Mouse (Mus musculus): ENCODE measurements around the gene Vps54. TPM values are rescaled to one million over a fixed set of nuclear protein-coding genes. Genes with fewer than 3 reads are reported as not detected.
"Not testable (repeated sequence)": the region's sequence is repeated elsewhere in the genome, so short reads cannot be mapped to it uniquely, and the experiment has no call there.

Vps54 gene
- total RNA-seq (2012; rRNA removed) = 14.2 and 16.1 TPM in 2 replicates
- polyA plus RNA-seq (2012; ENCODE audit: insufficient read depth in 1 of 2, insufficient read length in 2 of 2, low read depth in 1 of 2, low replicate concordance in 2 of 2, missing spikeins in 1 of 2) = 10 to 100 TPM in 1 of 2 experiments, not detected in 1; 13.2 TPM

- Histone ChIP-seq H3K9ac (ENCODE audit: control insufficient read depth, low read depth, low read length, poor library complexity, severe bottlenecking) (peak within 1 kb of the TSS; percentile 100), H3K27ac (ENCODE audit: control insufficient read depth, low read depth, low read length) (peak within 1 kb of the TSS; percentile 75), H3K27me3 (ENCODE audit: control insufficient read depth in 1 of 2, insufficient read depth in 2 of 2, low read length in 2 of 2) (no peaks in the 10 kb centered on the region), H3K4me3 (ENCODE audit: control insufficient read depth in 1 of 2, insufficient read depth in 1 of 2, low read depth in 2 of 2, low read length in 2 of 2) (peak within 1 kb of the TSS; percentile 95 to 99), H3K9me3 (replicated peaks; ENCODE audit: insufficient read depth, low read length) (no peaks in the 10 kb centered on the region), H3K79me2 (ENCODE audit: control insufficient read depth, insufficient read depth, low read length, poor library complexity) (peaks cover 40% of the 10 kb centered on the region), H3K36me3 (ENCODE audit: control insufficient read depth in 1 of 2, insufficient read depth in 2 of 2, low read length in 2 of 2) (peaks cover 0 to 31% of the 10 kb centered on the region in 2 experiments; a peak in 2 of 4 replicates), H3K4me1 (ENCODE audit: control insufficient read depth in 1 of 2, insufficient read depth in 2 of 2, low read length in 2 of 2) (peaks cover 10 to 19% of the 10 kb centered on the region in 2 experiments)
- TF ChIP-seq HCFC1 (IDR thresholded peaks at IDR 0.05; ENCODE audit: low read depth, low read length) (0 out of 2 replicates have a peak, but pooled peaks have one; percentile 7), MXI1 (IDR thresholded peaks at IDR 0.05; ENCODE audit: low read depth, low read length) (peak; percentile 17; the same call in 1 of the 2 replicates), RAD21 (IDR thresholded peaks at IDR 0.05; ENCODE audit: low read depth, low read length) (no peak), MAZ (IDR thresholded peaks at IDR 0.05; ENCODE audit: low read depth, low read length) (peak; percentile 65; the same call in 1 of the 2 replicates), UBTF (IDR thresholded peaks at IDR 0.05; ENCODE audit: borderline replicate concordance, insufficient read depth, low read depth, low read length) (peak; percentile 95; the same call in 1 of the 2 replicates), ETS1 (IDR thresholded peaks at IDR 0.05; ENCODE audit: low read depth, low read length) (no peak), NRF1 (IDR thresholded peaks at IDR 0.05; ENCODE audit: insufficient read depth, low read depth, low read length, poor library complexity, severe bottlenecking) (0 out of 2 replicates have a peak, but pooled peaks have one; percentile 8), SIN3A (IDR thresholded peaks at IDR 0.05; ENCODE audit: low read length) (peak; percentile 52), NELFE (IDR thresholded peaks at IDR 0.05; ENCODE audit: low read depth, low read length) (peak; percentile 40; the same call in 1 of the 2 replicates)
- DNase-seq (ENCODE audit: low read depth, low spot score) = peak; percentile 69
Measured at GRCm38 (mm10) chr11:21239021-21239661, at the start of gene Vps54. Vps54 (plus strand) TSS chr11:21239281.

- DNase-seq (ENCODE audit: low read depth, low spot score) = peak; percentile 64
- not testable (repeated sequence) for H3K9me3 ChIP-seq (replicated peaks; ENCODE audit: insufficient read depth, low read length); H3K36me3 ChIP-seq (ENCODE audit: control insufficient read depth in 1 of 2, insufficient read depth in 2 of 2, low read length in 2 of 2); H3K27me3 ChIP-seq (ENCODE audit: control insufficient read depth in 1 of 2, insufficient read depth in 2 of 2, low read length in 2 of 2); H3K4me3 ChIP-seq (ENCODE audit: control insufficient read depth in 1 of 2, insufficient read depth in 1 of 2, low read depth in 2 of 2, low read length in 2 of 2); H3K79me2 ChIP-seq (ENCODE audit: control insufficient read depth, insufficient read depth, low read length, poor library complexity); H3K4me1 ChIP-seq (ENCODE audit: control insufficient read depth in 1 of 2, insufficient read depth in 2 of 2, low read length in 2 of 2); H3K9ac ChIP-seq (ENCODE audit: control insufficient read depth, low read depth, low read length, poor library complexity, severe bottlenecking)
- TF ChIP-seq EP300 (IDR thresholded peaks at IDR 0.05; ENCODE audit: low read depth in 1 of 2, low read length in 2 of 2) = peak; percentile 66 to 72
- TF ChIP-seq ELF1 (IDR thresholded peaks at IDR 0.05; ENCODE audit: low read depth, low read length) = peak; percentile 70; the same call in 1 of the 2 replicates
- peak; percentile 69 for TF ChIP-seq TAL1 (IDR thresholded peaks at IDR 0.05; ENCODE audit: low read length)
- TF ChIP-seq ETS1 (IDR thresholded peaks at IDR 0.05; ENCODE audit: low read depth, low read length) = peak; percentile 65
- peak overlapping the region; percentile 55 for H3K27ac ChIP-seq (ENCODE audit: control insufficient read depth, low read depth, low read length)
Measured at GRCm38 (mm10) chr11:21191821-21192220, 47.3 kb upstream of the Vps54 start.

Measured in MEL (cell line).